Mouse (Mus musculus): ENCODE results near the gene Clgn. TPM values are rescaled to one million over a fixed set of nuclear protein-coding genes. Genes with fewer than 3 reads are reported as not detected.

Gene Clgn
- 0.01 TPM in 1 of 2 replicates, not detected in the other for polyA plus RNA-seq (2012; rRNA removed)

DNA sequence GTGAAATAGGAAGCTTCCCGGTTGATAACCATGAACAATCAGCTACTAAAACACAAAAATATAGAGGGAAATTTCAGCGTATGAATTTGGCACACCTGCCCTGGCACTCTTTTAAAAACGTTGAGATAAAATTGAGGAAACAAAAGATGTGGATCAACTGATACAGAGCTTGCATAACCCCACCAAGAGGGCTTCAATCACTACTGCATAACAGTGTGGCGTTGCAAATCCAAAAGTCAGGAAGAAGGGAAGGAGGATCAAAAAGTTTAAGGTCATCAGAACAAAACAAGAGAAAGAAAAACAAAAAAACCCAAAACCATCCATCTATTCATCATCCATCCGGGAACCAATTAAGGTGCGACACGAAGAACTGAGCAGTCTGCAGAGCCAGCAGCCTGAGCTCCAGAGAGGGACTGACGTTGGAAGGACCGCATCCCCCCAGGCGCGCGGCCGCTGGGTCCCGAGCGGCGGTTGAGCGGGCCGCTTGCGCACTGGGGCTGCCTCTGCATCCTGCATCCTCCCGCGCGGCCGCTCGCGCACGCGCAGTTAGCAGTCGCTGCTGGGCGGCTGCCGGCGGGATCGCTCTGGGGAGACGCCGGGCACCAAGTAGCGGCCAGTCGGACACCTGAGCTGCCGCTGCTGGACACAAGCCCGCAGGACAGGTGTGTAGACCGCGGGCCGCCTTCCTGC, at the start of gene Clgn:
TSS of gene Clgn (plus strand) at position 552 of the 690 bp plus-strand sequence.
- TF ChIP-seq CTCF (IDR thresholded peaks at IDR 0.05; ENCODE audit: extremely low read depth, insufficient read depth, insufficient read length, insufficient replicate concordance) = no peak
- TF ChIP-seq POLR2A (IDR thresholded peaks at IDR 0.05; ENCODE audit: low read depth, low read length) = no peak
- H3K36me3 ChIP-seq (ENCODE audit: control insufficient read depth, insufficient read depth, low read length) = no peaks in the 10 kb centered on the region
- H3K27ac ChIP-seq (ENCODE audit: insufficient read depth, low read length) = no peak within 1 kb of the TSS
- peaks cover 4% of the 10 kb centered on the region; the same call in 1 of the 2 replicates for H3K4me1 ChIP-seq (ENCODE audit: control insufficient read depth, insufficient read depth, insufficient read length)
- peaks cover 5% of the 10 kb centered on the region; the same call in 1 of the 2 replicates for H3K27me3 ChIP-seq (ENCODE audit: control insufficient read depth, insufficient read depth, low read length)
- 4% methylated on average over 41 of the region's 41 CpGs for WGBS
- peak within 1 kb of the TSS; percentile 18; the same call in 1 of the 2 replicates for H3K4me3 ChIP-seq (ENCODE audit: extremely low read depth, insufficient read depth, insufficient read length)
- no peak for DNase-seq (ENCODE audit: low read depth in 1 of 2, low spot score in 2 of 2)

DNA sequence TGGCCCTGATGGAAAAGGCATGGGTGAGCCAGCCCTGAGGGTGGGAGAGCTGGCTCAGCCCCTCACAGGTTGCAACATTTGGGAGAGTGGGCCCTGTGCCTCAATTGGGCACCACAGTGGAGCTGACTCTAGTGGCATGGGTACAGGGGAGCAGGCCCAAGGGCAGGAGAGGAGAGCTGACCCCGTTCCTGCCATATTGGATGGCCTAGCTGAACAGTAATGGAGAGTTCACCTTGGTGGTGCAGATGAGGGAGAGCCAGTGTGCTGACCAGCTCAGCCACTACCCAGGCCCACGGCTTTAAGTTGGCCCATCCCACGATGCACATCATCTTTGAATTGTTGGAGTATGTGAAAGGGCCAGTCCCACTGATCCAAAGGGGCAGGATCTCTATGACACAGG, 47.6 kb upstream of the Clgn start:
- Histone ChIP-seq H3K27ac (ENCODE audit: insufficient read depth, low read length) (no peak overlapping the region), H3K36me3 (ENCODE audit: control insufficient read depth, insufficient read depth, low read length) (no peaks in the 10 kb centered on the region), H3K27me3 (ENCODE audit: control insufficient read depth, insufficient read depth, low read length) (no peaks in the 10 kb centered on the region), H3K4me1 (ENCODE audit: control insufficient read depth, insufficient read depth, insufficient read length) (no peaks in the 10 kb centered on the region), H3K4me3 (ENCODE audit: extremely low read depth, insufficient read depth, insufficient read length) (no peak overlapping the region)
- WGBS = 85% methylated on average over 3 of the region's 3 CpGs
- TF ChIP-seq CTCF (IDR thresholded peaks at IDR 0.05; ENCODE audit: extremely low read depth, insufficient read depth, insufficient read length, insufficient replicate concordance) (no peak), POLR2A (IDR thresholded peaks at IDR 0.05; ENCODE audit: low read depth, low read length) (no peak)
- DNase-seq (ENCODE audit: low read depth in 1 of 2, low spot score in 2 of 2) = no peak

DNA sequence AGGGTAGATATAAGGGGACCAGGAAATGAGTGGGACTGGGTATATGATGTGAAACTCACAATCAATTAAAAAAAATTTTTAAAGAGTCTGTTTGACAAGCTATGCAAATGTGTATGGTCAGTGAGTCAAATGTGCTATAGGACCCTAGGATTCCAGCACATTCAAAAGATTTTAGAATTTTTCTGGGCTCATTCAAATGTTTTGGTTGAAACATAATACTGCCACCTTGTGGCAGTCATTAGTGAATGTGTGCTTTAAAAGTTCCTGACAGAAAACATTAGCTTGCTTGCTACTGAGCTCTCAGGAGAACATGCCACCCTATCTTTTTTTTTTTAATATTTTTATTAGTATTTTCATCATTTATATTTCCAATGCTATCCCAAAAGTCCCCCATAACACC, 47.0 kb upstream of the Clgn start:
- H3K4me3 ChIP-seq (ENCODE audit: extremely low read depth, insufficient read depth, insufficient read length) = no peak overlapping the region
- no peaks in the 10 kb centered on the region for H3K4me1 ChIP-seq (ENCODE audit: control insufficient read depth, insufficient read depth, insufficient read length)
- TF ChIP-seq CTCF (IDR thresholded peaks at IDR 0.05; ENCODE audit: extremely low read depth, insufficient read depth, insufficient read length, insufficient replicate concordance) (no peak), POLR2A (IDR thresholded peaks at IDR 0.05; ENCODE audit: low read depth, low read length) (no peak)
- H3K27ac ChIP-seq (ENCODE audit: insufficient read depth, low read length) = no peak overlapping the region
- no peak for DNase-seq (ENCODE audit: low read depth in 1 of 2, low spot score in 2 of 2)
- H3K27me3 ChIP-seq (ENCODE audit: control insufficient read depth, insufficient read depth, low read length) = no peaks in the 10 kb centered on the region
- H3K36me3 ChIP-seq (ENCODE audit: control insufficient read depth, insufficient read depth, low read length) = no peaks in the 10 kb centered on the region

DNA sequence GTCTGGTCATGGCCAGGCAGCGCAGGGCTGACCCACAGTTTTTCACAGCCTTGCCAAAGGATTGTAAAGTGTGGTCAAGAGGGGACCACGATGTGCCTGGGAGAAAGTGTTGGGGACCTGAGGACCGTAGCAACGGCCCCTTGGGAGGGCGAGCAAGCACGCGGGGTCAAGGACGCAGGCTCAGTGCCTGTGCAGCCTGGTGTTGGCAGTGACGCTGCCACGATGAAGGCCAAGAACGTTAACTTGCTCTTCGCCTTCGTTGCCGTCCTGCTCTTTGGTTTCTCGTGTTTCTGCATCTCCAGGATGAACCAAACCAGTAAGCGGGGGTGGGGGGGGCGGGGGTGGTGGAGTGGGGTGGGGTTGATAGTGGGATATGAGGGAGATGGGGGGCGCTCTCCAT, 41.4 kb upstream of the Clgn start, which contains the start of gene Mgat4d:
TSS of gene Mgat4d (plus strand) at position 209 of the 400 bp plus-strand sequence.
- H3K36me3 ChIP-seq (ENCODE audit: control insufficient read depth, insufficient read depth, low read length) = no peaks in the 10 kb centered on the region
- H3K4me1 ChIP-seq (ENCODE audit: control insufficient read depth, insufficient read depth, insufficient read length) = no peaks in the 10 kb centered on the region
- 78% methylated on average over 18 of the region's 18 CpGs for WGBS
- no peak within 1 kb of the TSS for H3K4me3 ChIP-seq (ENCODE audit: extremely low read depth, insufficient read depth, insufficient read length)
- TF ChIP-seq CTCF (IDR thresholded peaks at IDR 0.05; ENCODE audit: extremely low read depth, insufficient read depth, insufficient read length, insufficient replicate concordance) (no peak), POLR2A (IDR thresholded peaks at IDR 0.05; ENCODE audit: low read depth, low read length) (no peak)
- no peak within 1 kb of the TSS for H3K27ac ChIP-seq (ENCODE audit: insufficient read depth, low read length)
- no peaks in the 10 kb centered on the region for H3K27me3 ChIP-seq (ENCODE audit: control insufficient read depth, insufficient read depth, low read length)
- no peak for DNase-seq (ENCODE audit: low read depth in 1 of 2, low spot score in 2 of 2)

DNA sequence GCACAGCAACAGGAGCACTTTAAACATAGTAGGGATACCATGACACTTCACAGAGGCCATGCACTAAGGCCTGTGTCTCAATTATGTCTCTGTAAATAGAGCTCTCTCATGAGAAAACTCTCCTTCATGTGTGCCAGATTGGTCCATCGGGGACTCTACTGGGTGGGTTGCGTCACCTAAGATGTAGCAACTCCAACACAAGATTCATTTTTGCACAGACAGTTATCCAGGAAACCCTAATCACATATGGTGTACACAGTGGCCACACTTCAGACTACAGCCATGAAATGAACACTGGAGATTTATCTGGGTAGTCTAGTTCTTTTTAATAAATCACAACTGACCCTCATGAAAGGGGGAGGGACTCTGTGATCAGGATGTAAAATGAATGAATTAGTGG, 38.4 kb upstream of the Clgn start:
- TF ChIP-seq CTCF (IDR thresholded peaks at IDR 0.05; ENCODE audit: extremely low read depth, insufficient read depth, insufficient read length, insufficient replicate concordance) = no peak
- no peak overlapping the region for H3K27ac ChIP-seq (ENCODE audit: insufficient read depth, low read length)
- H3K4me3 ChIP-seq (ENCODE audit: extremely low read depth, insufficient read depth, insufficient read length) = no peak overlapping the region
- no peaks in the 10 kb centered on the region for H3K4me1 ChIP-seq (ENCODE audit: control insufficient read depth, insufficient read depth, insufficient read length)
- WGBS = 89% methylated on average over 2 of the region's 2 CpGs
- no peaks in the 10 kb centered on the region for H3K27me3 ChIP-seq (ENCODE audit: control insufficient read depth, insufficient read depth, low read length)
- DNase-seq (ENCODE audit: low read depth in 1 of 2, low spot score in 2 of 2) = no peak
- H3K36me3 ChIP-seq (ENCODE audit: control insufficient read depth, insufficient read depth, low read length) = no peaks in the 10 kb centered on the region

DNA sequence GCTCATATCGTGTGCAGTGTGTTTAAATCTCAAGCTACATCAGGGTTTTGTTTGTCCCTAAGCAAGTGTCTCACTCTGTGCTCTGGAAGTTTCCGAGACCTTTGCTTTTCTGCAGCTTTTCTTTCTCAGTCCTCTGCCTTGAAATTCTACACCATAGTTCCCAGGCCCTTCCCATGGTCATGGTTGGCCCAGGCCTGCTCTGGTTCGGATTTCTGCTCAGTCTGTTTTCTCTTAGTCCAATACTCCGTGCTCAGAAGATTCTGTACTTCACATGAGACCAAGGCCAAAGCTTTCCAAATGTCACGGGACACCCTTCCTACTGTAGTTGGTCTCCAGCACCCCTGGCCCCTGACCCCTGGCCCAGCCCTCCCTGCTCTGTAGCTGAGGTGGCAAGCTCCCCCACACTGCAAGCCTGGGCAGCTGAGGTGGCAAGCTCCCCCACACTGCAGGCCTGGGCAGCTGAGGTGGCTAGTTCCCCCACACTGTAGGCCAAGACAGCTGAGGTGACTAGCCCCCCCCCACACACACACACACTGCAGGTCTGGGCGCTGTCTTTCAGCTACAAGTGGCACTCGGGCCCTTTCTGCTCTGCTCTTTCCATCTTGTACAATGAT, 26.4 kb upstream of the Clgn start:
- no peak overlapping the region for H3K4me3 ChIP-seq (ENCODE audit: extremely low read depth, insufficient read depth, insufficient read length)
- WGBS = 83% methylated on average over 7 of the region's 7 CpGs
- no peaks in the 10 kb centered on the region; the same call in 1 of the 2 replicates for H3K27me3 ChIP-seq (ENCODE audit: control insufficient read depth, insufficient read depth, low read length)
- H3K36me3 ChIP-seq (ENCODE audit: control insufficient read depth, insufficient read depth, low read length) = no peaks in the 10 kb centered on the region
- H3K4me1 ChIP-seq (ENCODE audit: control insufficient read depth, insufficient read depth, insufficient read length) = no peaks in the 10 kb centered on the region
- H3K27ac ChIP-seq (ENCODE audit: insufficient read depth, low read length) = no peak overlapping the region
- DNase-seq (ENCODE audit: low read depth in 1 of 2, low spot score in 2 of 2) = no peak
- TF ChIP-seq CTCF (IDR thresholded peaks at IDR 0.05; ENCODE audit: extremely low read depth, insufficient read depth, insufficient read length, insufficient replicate concordance) (no peak), POLR2A (IDR thresholded peaks at IDR 0.05; ENCODE audit: low read depth, low read length) (no peak)

DNA sequence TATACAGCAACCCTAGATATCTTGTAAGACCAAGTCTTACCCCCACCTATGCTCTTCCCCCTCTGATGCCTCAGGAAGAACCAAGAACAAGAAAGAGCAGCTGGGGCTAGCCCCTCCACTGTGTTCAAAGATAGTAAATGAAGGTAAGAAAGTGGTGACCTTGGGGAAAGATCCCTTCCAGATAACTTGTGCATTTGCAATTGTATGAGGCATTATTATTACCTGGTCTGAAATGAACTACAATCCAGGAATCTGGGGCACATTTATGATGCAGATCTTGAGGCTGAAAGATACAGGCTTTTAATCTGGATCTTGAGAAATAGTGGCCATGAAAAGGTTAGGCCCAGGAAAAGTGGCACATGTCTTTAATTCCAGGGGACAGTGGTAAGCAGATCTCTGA, 12.4 kb upstream of the Clgn start:
- TF ChIP-seq CTCF (IDR thresholded peaks at IDR 0.05; ENCODE audit: extremely low read depth, insufficient read depth, insufficient read length, insufficient replicate concordance) (no peak), POLR2A (IDR thresholded peaks at IDR 0.05; ENCODE audit: low read depth, low read length) (no peak)
- DNase-seq (ENCODE audit: low read depth in 1 of 2, low spot score in 2 of 2) = no peak
- no peak overlapping the region for H3K27ac ChIP-seq (ENCODE audit: insufficient read depth, low read length)
- H3K4me1 ChIP-seq (ENCODE audit: control insufficient read depth, insufficient read depth, insufficient read length) = no peaks in the 10 kb centered on the region
- H3K27me3 ChIP-seq (ENCODE audit: control insufficient read depth, insufficient read depth, low read length) = no peaks in the 10 kb centered on the region
- no peak overlapping the region for H3K4me3 ChIP-seq (ENCODE audit: extremely low read depth, insufficient read depth, insufficient read length)
- no peaks in the 10 kb centered on the region for H3K36me3 ChIP-seq (ENCODE audit: control insufficient read depth, insufficient read depth, low read length)

All from spleen, adult 2 months (tissue).